Comparison of ENCODE assay signal across 8 mouse cellular contexts in genomic region chr11:50238324-50238723, GRCm38 (mm10). TPM values are rescaled to one million over a fixed set of nuclear protein-coding genes. Genes with fewer than 3 reads are reported as not detected.
DNase-seq lines count a peak whose midpoint lies in the region; ATAC-seq and TF ChIP-seq lines count a peak whose summit lies in the region.

Ltc4s (minus strand) TSS chr11:50238616.

- H3K4me1 ChIP-seq in cortical plate, adult 2 months (ENCODE audit: control insufficient read depth, insufficient read depth, low read length), result peaks cover 5% of the 10 kb centered on the region; the same call in 1 of the 2 replicates
- peaks cover 23 to 25% of the 10 kb centered on the region in 2 experiments for H3K4me1 ChIP-seq in liver, embryonic 14.5 days (replicated peaks; ENCODE audit: control insufficient read depth in 2 of 2, insufficient read depth in 2 of 2, low read length in 1 of 2)
- peaks cover 14% of the 10 kb centered on the region; the same call in 1 of the 2 replicates for H3K4me1 ChIP-seq in stomach, embryonic 16.5 days (ENCODE audit: control insufficient read depth, insufficient read depth, low read length)

- DNase-seq in layer of hippocampus, adult 2 months (ENCODE audit: low spot score in 2 of 2), result no peak
- no peak for DNase-seq in layer of hippocampus, adult 9-10 months (ENCODE audit: low spot score)
- DNase-seq in liver, embryonic 14.5 days (ENCODE audit: low read depth in 3 of 3, low spot score in 3 of 3), result no peak
- DNase-seq in layer of hippocampus, postnatal 25 days (ENCODE audit: extremely low spot score in 1 of 2, low spot score in 1 of 2), result no peak
- no peak for DNase-seq in left cerebral cortex, adult 9 months (ENCODE audit: low spot score in 2 of 2)

- TF ChIP-seq EP300 in liver, embryonic 14.5 days (IDR thresholded peaks at IDR 0.05; ENCODE audit: low read depth), result no peak

- TF ChIP-seq CTCF in layer of hippocampus, adult 2 months (conservative IDR thresholded peaks at IDR 0.05), result no peak
- TF ChIP-seq CTCF in cortical plate, adult 2 months (IDR thresholded peaks at IDR 0.05; ENCODE audit: extremely low read depth, insufficient read depth, low read length), result no peak
- no peak for TF ChIP-seq CTCF in liver, embryonic 14.5 days (IDR thresholded peaks at IDR 0.05; ENCODE audit: low read depth)

- no peaks in the 10 kb centered on the region for H3K9me3 ChIP-seq in liver, embryonic 14.5 days (ENCODE audit: control insufficient read depth, low read length)
- no peaks in the 10 kb centered on the region for H3K9me3 ChIP-seq in stomach, embryonic 16.5 days (replicated peaks; ENCODE audit: control insufficient read depth, low read length)

- peak within 1 kb of the TSS; percentile 100 for H3K4me2 ChIP-seq in liver, embryonic 14.5 days (ENCODE audit: low read depth)
- peak within 1 kb of the TSS; percentile 96 for H3K4me2 ChIP-seq in stomach, embryonic 16.5 days (ENCODE audit: low read depth, low read length)

- 6% methylated on average over 10 of the region's 10 CpGs for whole genome bisulfite sequencing in liver, embryonic 14.5 days (ENCODE audit: insufficient replicate concordance)
- WGBS in stomach, embryonic 16.5 days, result 34% methylated on average over 10 of the region's 10 CpGs

- peak within 1 kb of the TSS; percentile 69 for H3K27ac ChIP-seq in layer of hippocampus, adult 2 months
- H3K27ac ChIP-seq in cortical plate, adult 2 months (ENCODE audit: insufficient read depth, low read length), result no peak within 1 kb of the TSS
- H3K27ac ChIP-seq in liver, embryonic 14.5 days, result no peak within 1 kb of the TSS
- no peak within 1 kb of the TSS for H3K27ac ChIP-seq in stomach, embryonic 16.5 days (ENCODE audit: low read length)

- TF ChIP-seq POLR2A in cortical plate, adult 2 months (IDR thresholded peaks at IDR 0.05; ENCODE audit: extremely low read depth, insufficient read depth, low read length), result no peak

- no peaks in the 10 kb centered on the region; the same call in 1 of the 2 replicates for H3K27me3 ChIP-seq in liver, embryonic 14.5 days (ENCODE audit: control insufficient read depth, insufficient read depth, low read length)
- peaks cover 11% of the 10 kb centered on the region; the same call in 1 of the 2 replicates for H3K27me3 ChIP-seq in stomach, embryonic 16.5 days (ENCODE audit: control insufficient read depth, insufficient read depth, low read length)

- H3K9ac ChIP-seq in liver, embryonic 14.5 days (replicated peaks), result no peak within 1 kb of the TSS
- peak within 1 kb of the TSS; percentile 70; the same call in 1 of the 2 replicates for H3K9ac ChIP-seq in stomach, embryonic 16.5 days (ENCODE audit: low read length)

- peaks cover 17% of the 10 kb centered on the region for H3K36me3 ChIP-seq in liver, embryonic 14.5 days (replicated peaks; ENCODE audit: control insufficient read depth, insufficient read depth, low read depth)
- peaks cover 11% of the 10 kb centered on the region; the same call in 1 of the 2 replicates for H3K36me3 ChIP-seq in stomach, embryonic 16.5 days (ENCODE audit: control insufficient read depth, insufficient read depth, low read length)

- peak within 1 kb of the TSS; percentile 86 for H3K4me3 ChIP-seq in layer of hippocampus, adult 2 months
- peak within 1 kb of the TSS; percentile 38; the same call in 1 of the 2 replicates for H3K4me3 ChIP-seq in cortical plate, adult 2 months (ENCODE audit: insufficient read depth, low read length)
- peak within 1 kb of the TSS; percentile 62 to 77; a peak in 2 of 4 replicates for H3K4me3 ChIP-seq in liver, embryonic 14.5 days (ENCODE audit: insufficient read depth in 1 of 2, low read depth in 2 of 2, low read length in 2 of 2)
- H3K4me3 ChIP-seq in stomach, embryonic 16.5 days (replicated peaks; ENCODE audit: low read length), result peak within 1 kb of the TSS; percentile 67

- peak in 1 of 2 experiments; percentile 38; a peak in 1 of 4 replicates for ATAC-seq in hematopoietic stem cell, adult 5-6 weeks (replicated peaks in 1 of 2; ENCODE audit: insufficient read depth in 1 of 2, low FRiP score in 2 of 2, low TSS enrichment in 1 of 2, low read depth in 1 of 2, poor library complexity in 2 of 2, severe bottlenecking in 2 of 2)
- peak; percentile 27; the same call in 1 of the 2 replicates for ATAC-seq in liver, embryonic 14.5 days (ENCODE audit: insufficient read depth)
- no peak for ATAC-seq in stomach, embryonic 16.5 days (ENCODE audit: insufficient read depth, low FRiP score)

RNA-seq across cellular contexts. Expression of gene Ltc4s, which starts in this region (rescaled TPM):
- total RNA-seq in layer of hippocampus, adult 2 months (2021), result 1 to 10 TPM; 6.8 to 9.3 TPM
- polyA plus RNA-seq in cortical plate, adult 2 months (2012; rRNA removed), result 22.5 and 24.2 TPM in 2 replicates
- 4.3 and 12.0 TPM in 2 replicates for total RNA-seq in hematopoietic stem cell, adult 5-6 weeks (2017)
- polyA plus RNA-seq in liver, embryonic 14.5 days (2012; rRNA removed), result 0.54 and 0.81 TPM in 2 replicates
- polyA plus RNA-seq in liver, embryonic 14.5 days (2014; fragmentation: Nextera tagmentation; extraction: Ambion mirVana), result 0.61 and 0.83 TPM in 2 replicates
- polyA plus RNA-seq in stomach, embryonic 16.5 days (2015; fragmentation: Nextera tagmentation; extraction: Ambion mirVana), result 3.5 and 5.9 TPM in 2 replicates
- 10 to 100 TPM in 1 of 2 experiments, 1 to 10 TPM in 1; 8.8 to 11.2 TPM for total RNA-seq in layer of hippocampus, postnatal 25 days (2021)

Comparison
In these comparisons a context has a peak if more than half of its experiments do, and no peak if none do; other contexts are left out.
1. Peak in ATAC-seq, H3K4me3 ChIP-seq and H3K4me2 ChIP-seq in liver, embryonic 14.5 days; RNA of the gene not detected or under 1 TPM.